Mouse (Mus musculus): ENCODE data around the gene Plekha6. TPM values are rescaled to one million over a fixed set of nuclear protein-coding genes. Genes with fewer than 3 reads are reported as not detected.

The Plekha6 gene
- total and polyA plus RNA-seq, 3 experiments, result 0.07 to 0.38 TPM; not detected in 1

GRCm38 (mm10) chr1:133219106-133219505, 55.1 kb downstream of the Plekha6 start:
- Histone ChIP-seq H3K4me1 (ENCODE audit: insufficient read depth, low read depth, low read length) (no peaks in the 10 kb centered on the region), H3K4me3 (ENCODE audit: low read depth, low read length) (no peak overlapping the region), H3K36me3 (replicated peaks) (no peaks in the 10 kb centered on the region), H3K27me3 (ENCODE audit: insufficient read depth, low read length) (peaks cover 25% of the 10 kb centered on the region), H3K9me3 (replicated peaks) (no peaks in the 10 kb centered on the region)
- no peak for TF ChIP-seq TAL1 (conservative IDR thresholded peaks at IDR 0.05; ENCODE audit: low read depth, low read length)
- TF ChIP-seq GATA2 (IDR thresholded peaks at IDR 0.05; ENCODE audit: borderline replicate concordance, low read depth, low read length), result no peak
- TF ChIP-seq GATA1 (IDR thresholded peaks at IDR 0.05; ENCODE audit: borderline replicate concordance, low read length), result no peak
- TF ChIP-seq CTCF (IDR thresholded peaks at IDR 0.05; ENCODE audit: low read depth, low read length), result no peak
- TF ChIP-seq POLR2AphosphoS5 (IDR thresholded peaks at IDR 0.05; ENCODE audit: insufficient replicate concordance, low read depth, low read length), result no peak
- no peak for ATAC-seq (ENCODE audit: extremely low read depth, insufficient number of reproducible peaks, low FRiP score, poor library complexity, severe bottlenecking)
- no peak for DNase-seq (ENCODE audit: low spot score)

DNA sequence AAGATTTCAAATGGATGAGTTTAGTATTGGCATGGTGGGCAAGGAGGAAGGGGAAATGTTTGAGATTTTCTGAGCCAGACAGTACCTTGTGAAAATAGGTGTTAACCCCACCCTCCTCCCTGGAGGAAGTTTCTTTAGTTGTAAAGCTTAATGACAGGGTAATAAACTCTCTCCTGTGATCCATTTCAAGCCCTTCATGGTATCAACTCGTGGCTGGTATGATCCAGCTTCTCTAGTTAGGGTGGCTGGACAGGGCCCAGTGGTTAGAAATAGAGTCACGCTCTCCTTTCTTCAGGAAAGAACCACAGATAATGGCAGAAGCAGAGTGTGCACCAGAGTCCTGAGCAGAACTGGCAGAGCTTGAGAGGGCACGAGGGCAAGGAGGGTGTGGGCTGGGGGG, 57.4 kb downstream of the Plekha6 start:
- TF ChIP-seq POLR2AphosphoS5 (IDR thresholded peaks at IDR 0.05; ENCODE audit: insufficient replicate concordance, low read depth, low read length) (no peak), GATA1 (IDR thresholded peaks at IDR 0.05; ENCODE audit: borderline replicate concordance, low read length) (no peak), TAL1 (conservative IDR thresholded peaks at IDR 0.05; ENCODE audit: low read depth, low read length) (no peak), GATA2 (IDR thresholded peaks at IDR 0.05; ENCODE audit: borderline replicate concordance, low read depth, low read length) (no peak), CTCF (IDR thresholded peaks at IDR 0.05; ENCODE audit: low read depth, low read length) (no peak)
- H3K27me3 ChIP-seq (ENCODE audit: insufficient read depth, low read length), result peaks cover 34% of the 10 kb centered on the region
- no peak for DNase-seq (ENCODE audit: low spot score)
- no peaks in the 10 kb centered on the region for H3K4me1 ChIP-seq (ENCODE audit: insufficient read depth, low read depth, low read length)
- no peaks in the 10 kb centered on the region for H3K36me3 ChIP-seq (replicated peaks)
- no peak for ATAC-seq (ENCODE audit: extremely low read depth, insufficient number of reproducible peaks, low FRiP score, poor library complexity, severe bottlenecking)
- H3K4me3 ChIP-seq (ENCODE audit: low read depth, low read length), result no peak overlapping the region
- no peaks in the 10 kb centered on the region for H3K9me3 ChIP-seq (replicated peaks)

GRCm38 (mm10) chr1:133222445-133222995, 58.5 kb downstream of the Plekha6 start:
- no peaks in the 10 kb centered on the region for H3K9me3 ChIP-seq (replicated peaks)
- TF ChIP-seq TAL1 (conservative IDR thresholded peaks at IDR 0.05; ENCODE audit: low read depth, low read length) (no peak), POLR2AphosphoS5 (IDR thresholded peaks at IDR 0.05; ENCODE audit: insufficient replicate concordance, low read depth, low read length) (no peak), CTCF (IDR thresholded peaks at IDR 0.05; ENCODE audit: low read depth, low read length) (no peak), GATA2 (IDR thresholded peaks at IDR 0.05; ENCODE audit: borderline replicate concordance, low read depth, low read length) (no peak), GATA1 (IDR thresholded peaks at IDR 0.05; ENCODE audit: borderline replicate concordance, low read length) (no peak)
- no peak for ATAC-seq (ENCODE audit: extremely low read depth, insufficient number of reproducible peaks, low FRiP score, poor library complexity, severe bottlenecking)
- no peak for DNase-seq (ENCODE audit: low spot score)
- H3K4me1 ChIP-seq (ENCODE audit: insufficient read depth, low read depth, low read length), result no peaks in the 10 kb centered on the region
- peaks cover 36% of the 10 kb centered on the region for H3K27me3 ChIP-seq (ENCODE audit: insufficient read depth, low read length)
- H3K4me3 ChIP-seq (ENCODE audit: low read depth, low read length), result no peak overlapping the region
- H3K36me3 ChIP-seq (replicated peaks), result no peaks in the 10 kb centered on the region

DNA sequence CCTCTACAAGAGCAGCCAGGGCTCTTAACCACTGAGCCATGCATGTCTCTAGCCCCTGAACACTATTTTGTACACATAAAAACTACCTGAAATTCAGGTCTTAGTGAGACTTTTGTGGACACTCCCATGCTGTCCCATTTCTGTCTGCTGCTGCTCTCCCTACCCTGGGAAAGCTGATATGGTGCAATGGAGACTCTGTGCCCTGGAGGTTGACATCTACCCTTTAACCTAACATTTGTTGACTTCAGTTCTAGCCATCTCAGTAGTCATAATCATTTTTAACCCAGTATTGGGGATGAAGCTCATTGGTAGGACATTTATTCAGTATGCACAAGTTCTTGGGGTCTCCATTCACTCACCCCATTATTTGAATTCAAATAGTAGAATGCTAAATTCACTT, 60.7 kb downstream of the Plekha6 start:
- peaks cover 38% of the 10 kb centered on the region for H3K27me3 ChIP-seq (ENCODE audit: insufficient read depth, low read length)
- no peaks in the 10 kb centered on the region for H3K36me3 ChIP-seq (replicated peaks)
- no peak for ATAC-seq (ENCODE audit: extremely low read depth, insufficient number of reproducible peaks, low FRiP score, poor library complexity, severe bottlenecking)
- H3K4me1 ChIP-seq (ENCODE audit: insufficient read depth, low read depth, low read length), result no peaks in the 10 kb centered on the region
- no peak for TF ChIP-seq GATA1 (IDR thresholded peaks at IDR 0.05; ENCODE audit: borderline replicate concordance, low read length)
- TF ChIP-seq POLR2AphosphoS5 (IDR thresholded peaks at IDR 0.05; ENCODE audit: insufficient replicate concordance, low read depth, low read length), result no peak
- TF ChIP-seq TAL1 (conservative IDR thresholded peaks at IDR 0.05; ENCODE audit: low read depth, low read length), result no peak
- no peak for TF ChIP-seq GATA2 (IDR thresholded peaks at IDR 0.05; ENCODE audit: borderline replicate concordance, low read depth, low read length)
- no peaks in the 10 kb centered on the region for H3K9me3 ChIP-seq (replicated peaks)
- DNase-seq (ENCODE audit: low spot score), result no peak
- no peak overlapping the region for H3K4me3 ChIP-seq (ENCODE audit: low read depth, low read length)

DNA sequence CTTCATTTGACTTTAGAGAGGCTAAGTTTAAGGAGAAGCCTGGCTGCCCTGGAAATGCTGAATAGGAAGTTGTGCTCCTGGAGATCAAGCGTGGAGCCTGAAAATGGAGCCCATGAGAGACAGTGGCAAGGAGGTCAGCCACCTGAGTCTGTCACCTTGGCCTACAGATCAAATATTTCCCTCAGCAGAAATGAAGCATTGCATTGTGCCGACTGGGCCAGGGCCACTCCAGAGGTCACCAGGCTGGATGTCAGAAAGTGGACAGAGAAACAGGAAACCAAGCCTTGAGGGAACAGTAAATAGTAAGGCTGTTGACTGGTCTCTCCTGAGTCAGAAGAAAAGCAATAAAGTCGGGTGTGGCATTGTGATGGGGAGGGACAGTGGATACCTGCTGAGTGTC, 61.1 kb downstream of the Plekha6 start:
- Histone ChIP-seq H3K27me3 (ENCODE audit: insufficient read depth, low read length) (peaks cover 38% of the 10 kb centered on the region), H3K9me3 (replicated peaks) (no peaks in the 10 kb centered on the region), H3K36me3 (replicated peaks) (no peaks in the 10 kb centered on the region), H3K4me1 (ENCODE audit: insufficient read depth, low read depth, low read length) (no peaks in the 10 kb centered on the region), H3K4me3 (ENCODE audit: low read depth, low read length) (no peak overlapping the region)
- TF ChIP-seq POLR2AphosphoS5 (IDR thresholded peaks at IDR 0.05; ENCODE audit: insufficient replicate concordance, low read depth, low read length) (no peak), TAL1 (conservative IDR thresholded peaks at IDR 0.05; ENCODE audit: low read depth, low read length) (no peak), GATA2 (IDR thresholded peaks at IDR 0.05; ENCODE audit: borderline replicate concordance, low read depth, low read length) (no peak), CTCF (IDR thresholded peaks at IDR 0.05; ENCODE audit: low read depth, low read length) (no peak), GATA1 (IDR thresholded peaks at IDR 0.05; ENCODE audit: borderline replicate concordance, low read length) (no peak)
- DNase-seq (ENCODE audit: low spot score) (no peak), ATAC-seq (ENCODE audit: extremely low read depth, insufficient number of reproducible peaks, low FRiP score, poor library complexity, severe bottlenecking) (no peak)

DNA sequence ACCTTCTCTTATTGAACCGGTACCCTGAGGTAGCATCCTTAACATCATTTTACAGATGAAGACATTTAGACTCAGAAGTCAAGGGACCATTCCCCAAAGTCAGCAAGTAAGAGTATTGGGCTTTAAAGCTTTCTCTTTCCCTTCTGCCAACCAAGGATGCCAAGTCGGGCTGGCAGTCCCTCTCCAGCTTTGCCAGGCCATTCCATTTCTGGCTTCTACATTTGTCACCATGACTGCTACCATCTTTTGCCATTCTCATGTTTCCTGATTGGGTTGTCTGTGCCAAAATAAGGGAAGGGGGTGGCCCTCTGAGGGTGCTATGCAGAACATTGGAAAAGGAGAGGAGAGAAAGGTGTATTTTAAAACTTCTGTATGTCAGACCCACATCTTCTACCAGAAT, 61.6 kb downstream of the Plekha6 start:
- H3K27me3 ChIP-seq (ENCODE audit: insufficient read depth, low read length), result peaks cover 38% of the 10 kb centered on the region
- no peaks in the 10 kb centered on the region for H3K36me3 ChIP-seq (replicated peaks)

More for the DNA sequence above, 61.6 kb downstream of the Plekha6 start:
- no peak overlapping the region for H3K4me3 ChIP-seq (ENCODE audit: low read depth, low read length)
- no peak for TF ChIP-seq GATA1 (IDR thresholded peaks at IDR 0.05; ENCODE audit: borderline replicate concordance, low read length)
- no peak for TF ChIP-seq POLR2AphosphoS5 (IDR thresholded peaks at IDR 0.05; ENCODE audit: insufficient replicate concordance, low read depth, low read length)
- no peak for TF ChIP-seq TAL1 (conservative IDR thresholded peaks at IDR 0.05; ENCODE audit: low read depth, low read length)
- TF ChIP-seq GATA2 (IDR thresholded peaks at IDR 0.05; ENCODE audit: borderline replicate concordance, low read depth, low read length), result no peak
- TF ChIP-seq CTCF (IDR thresholded peaks at IDR 0.05; ENCODE audit: low read depth, low read length), result no peak
- DNase-seq (ENCODE audit: low spot score), result no peak
- no peaks in the 10 kb centered on the region for H3K4me1 ChIP-seq (ENCODE audit: insufficient read depth, low read depth, low read length)
- ATAC-seq (ENCODE audit: extremely low read depth, insufficient number of reproducible peaks, low FRiP score, poor library complexity, severe bottlenecking), result no peak
- H3K9me3 ChIP-seq (replicated peaks), result no peaks in the 10 kb centered on the region

All from G1E (cell line).